In the genomic region with DNA sequence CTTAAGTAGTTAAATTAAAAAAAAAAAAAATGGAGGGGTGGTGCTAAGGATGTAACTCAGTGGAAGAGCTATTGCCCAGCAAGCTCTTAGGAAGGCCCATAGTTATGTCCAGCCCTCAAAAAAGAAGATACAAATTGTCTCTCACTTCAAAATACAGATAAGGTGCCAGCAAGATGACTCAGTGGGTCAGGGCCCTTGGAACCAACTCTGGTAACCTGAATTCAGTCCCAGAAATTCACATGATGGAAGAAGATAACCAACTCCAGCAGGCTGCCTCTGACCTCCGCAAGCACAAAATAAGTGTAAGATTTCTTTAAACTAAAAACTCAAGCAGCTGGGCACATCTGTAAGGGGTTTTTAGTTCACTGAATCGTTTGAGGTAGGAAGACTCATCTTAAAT, we compare ENCODE assay signal across 16 mouse cellular contexts.
"Had no signal": no experiment of that assay in that cellular context is flagged by ENCODE, and none has a peak within 500 bp of the region (broad histone marks: within the 10 kb centered on the region; RNA-seq: fewer than 3 reads in every experiment).

No protein-coding gene starts in this region.

- H3K4me1 ChIP-seq: limb, embryonic 15.5 days; liver, embryonic 12.5 days; lung, embryonic 15.5 days; midbrain, embryonic 15.5 days; neural tube, embryonic 13.5 days had no signal

- H3K9me3 ChIP-seq: limb, embryonic 15.5 days; liver, embryonic 12.5 days; lung, embryonic 15.5 days; megakaryocyte, embryonic 14.5 days; midbrain, embryonic 15.5 days; neural tube, embryonic 13.5 days had no signal

- H3K4me3 ChIP-seq: layer of hippocampus, adult 2 months; limb, embryonic 15.5 days; liver, embryonic 12.5 days; lung, embryonic 15.5 days; megakaryocyte, embryonic 14.5 days; midbrain, embryonic 15.5 days; neural tube, embryonic 13.5 days had no signal

- ATAC-seq: liver, embryonic 12.5 days; midbrain, embryonic 15.5 days had no signal

- H3K27ac ChIP-seq: layer of hippocampus, adult 2 months; limb, embryonic 15.5 days; liver, embryonic 12.5 days; lung, embryonic 15.5 days; macrophage; midbrain, embryonic 15.5 days; neural tube, embryonic 13.5 days; stomach, postnatal 0 days had no signal

- H3K4me2 ChIP-seq: limb, embryonic 15.5 days; liver, embryonic 12.5 days; lung, embryonic 15.5 days; midbrain, embryonic 11.5 days; midbrain, embryonic 15.5 days; neural tube, embryonic 13.5 days had no signal

- H3K27me3 ChIP-seq: limb, embryonic 15.5 days; liver, embryonic 12.5 days; lung, embryonic 15.5 days; megakaryocyte, embryonic 14.5 days; midbrain, embryonic 15.5 days; neural tube, embryonic 13.5 days had no signal

- H3K9ac ChIP-seq: limb, embryonic 15.5 days; liver, embryonic 12.5 days; lung, embryonic 15.5 days; midbrain, embryonic 15.5 days; neural tube, embryonic 13.5 days had no signal

- DNase-seq: kidney, postnatal 10 days; kidney, postnatal 4 days; lung, postnatal 14 days; right cerebral cortex, adult 18-20 months; right cerebral cortex, postnatal 25 days; thymus, postnatal 4 days had no signal
